Mouse (Mus musculus) liver, embryonic 14.5 days (tissue): ENCODE data around the gene Gclc.

Source experiments
- CTCF ChIP-seq: IDR thresholded peaks from 2 replicates; pipeline ENCODE4 v1.5.1; 2016; ENCODE audit warnings: antibody characterized with exemption, low read depth, control low read depth
- EP300 ChIP-seq: IDR thresholded peaks from 2 replicates; pipeline ENCODE4 v1.6.1; 2016; ENCODE audit warnings: antibody characterized with exemption, low read depth

- TF ChIP-seq CTCF (no peak), EP300 (no peak)
These were observed 31.1 kb downstream of the Gclc start for GRCm38 (mm10) chr9:77785466-77785865.
